16 mouse cellular contexts compared by ENCODE assay signal in genomic region chr5:32508766-32509165, GRCm38 (mm10).
"Had no signal": no experiment of that assay in that cellular context is flagged by ENCODE, and none has a peak within 500 bp of the region (broad histone marks: within the 10 kb centered on the region; RNA-seq: fewer than 3 reads in every experiment).

No protein-coding gene starts in this region.

- H3K27ac ChIP-seq: left cerebral cortex, adult 2 months; liver, embryonic 13.5 days; macrophage; midbrain, embryonic 12.5 days; midbrain, embryonic 15.5 days; neural tube, embryonic 12.5 days; neural tube, embryonic 15.5 days; stomach, postnatal 0 days had no signal

- H3K4me1 ChIP-seq: liver, embryonic 13.5 days; midbrain, embryonic 12.5 days; midbrain, embryonic 15.5 days; neural tube, embryonic 12.5 days; neural tube, embryonic 15.5 days had no signal

- H3K9ac ChIP-seq: liver, embryonic 13.5 days; midbrain, embryonic 12.5 days; midbrain, embryonic 15.5 days; neural tube, embryonic 12.5 days; neural tube, embryonic 15.5 days had no signal

- H3K36me3 ChIP-seq: midbrain, embryonic 15.5 days; neural tube, embryonic 12.5 days had no signal

- H3K9me3 ChIP-seq: liver, embryonic 13.5 days; midbrain, embryonic 15.5 days; neural tube, embryonic 12.5 days; neural tube, embryonic 15.5 days had no signal

- H3K4me3 ChIP-seq: left cerebral cortex, adult 2 months; liver, embryonic 13.5 days; midbrain, embryonic 12.5 days; midbrain, embryonic 15.5 days; neural tube, embryonic 12.5 days; neural tube, embryonic 15.5 days had no signal

- DNase-seq: kidney, postnatal 10 days; layer of hippocampus, postnatal 36 days; liver, embryonic 13.5 days; right cerebral cortex, adult 18-20 months; right cerebral cortex, postnatal 14 days; right cerebral cortex, postnatal 4 days; thymus, adult 2 months; thymus, postnatal 14 days had no signal

- H3K4me2 ChIP-seq: liver, embryonic 13.5 days; midbrain, embryonic 12.5 days; midbrain, embryonic 15.5 days; neural tube, embryonic 12.5 days; neural tube, embryonic 15.5 days had no signal

- H3K27me3 ChIP-seq: liver, embryonic 13.5 days; midbrain, embryonic 12.5 days; midbrain, embryonic 15.5 days; neural tube, embryonic 12.5 days; neural tube, embryonic 15.5 days had no signal

- ATAC-seq: intestine, postnatal 0 days; midbrain, embryonic 15.5 days had no signal
